Mouse (Mus musculus): ENCODE results near the gene Mafk. TPM values are rescaled to one million over a fixed set of nuclear protein-coding genes. Genes with fewer than 3 reads are reported as not detected.
"Not testable (repeated sequence)": the region's sequence is repeated elsewhere in the genome, so short reads cannot be mapped to it uniquely, and the experiment has no call there.

Mafk gene
- 19.4 TPM in 2 replicates for polyA plus RNA-seq (2015; fragmentation: Nextera tagmentation; extraction: Ambion mirVana)

DNA sequence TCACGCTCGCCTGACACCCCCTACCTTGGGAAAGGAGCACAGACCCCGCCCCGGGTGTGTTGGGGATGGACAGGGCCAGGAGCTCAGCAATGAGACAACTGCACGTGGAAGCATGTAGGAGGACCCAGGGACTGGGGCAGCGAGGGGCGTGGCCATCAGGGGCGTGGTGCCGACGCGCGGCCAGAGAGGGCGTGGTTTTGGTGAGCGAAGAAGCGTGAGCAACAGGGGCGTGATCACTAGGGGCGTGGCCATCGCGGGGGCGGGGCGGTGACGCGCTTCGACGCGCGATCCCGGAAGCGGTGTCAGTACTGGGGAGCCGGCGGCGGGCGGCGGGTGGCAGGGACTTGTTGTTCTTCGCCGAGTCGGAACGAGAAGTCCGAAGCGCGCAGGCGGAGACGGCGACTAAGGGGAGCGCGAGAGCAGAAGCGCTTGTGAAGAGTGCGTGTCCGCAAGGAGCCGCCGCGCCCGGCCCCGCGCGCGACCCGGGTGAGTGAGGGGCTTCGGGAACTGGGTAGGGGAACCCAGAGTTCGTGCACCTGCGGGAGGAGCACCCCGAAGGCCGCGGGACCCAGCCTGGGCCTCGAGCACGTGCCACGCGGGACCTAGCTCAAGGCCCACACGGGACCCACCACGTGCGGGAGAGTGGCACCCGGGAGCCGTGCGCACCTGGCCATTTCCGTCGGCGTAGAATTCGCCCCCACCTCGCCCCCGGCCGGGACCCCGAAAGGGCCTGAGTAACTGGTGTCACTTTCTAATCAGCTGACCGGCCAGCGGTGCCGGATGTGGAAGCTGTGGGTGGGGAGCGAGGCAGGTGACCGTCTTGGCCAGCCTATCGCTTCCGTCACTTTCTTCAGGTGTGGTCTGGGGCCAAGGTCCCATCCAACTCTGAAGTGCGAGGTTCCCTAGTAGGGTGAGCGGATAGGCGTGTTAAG is at the start of gene Mafk:
Gene Mafk (plus strand): TSS at position 287 of the 932 bp plus-strand sequence.
- Histone ChIP-seq H3K4me2 (replicated peaks; ENCODE audit: low read depth) (peak within 1 kb of the TSS; percentile 99), H3K9me3 (ENCODE audit: control insufficient read depth, low read length) (no peaks in the 10 kb centered on the region), H3K27me3 (ENCODE audit: control insufficient read depth, insufficient read depth, low read length) (no peaks in the 10 kb centered on the region), H3K27ac (replicated peaks) (peak within 1 kb of the TSS; percentile 98), H3K4me1 (replicated peaks; ENCODE audit: control insufficient read depth, insufficient read depth) (peaks cover 19% of the 10 kb centered on the region; the same call in 1 of the 2 replicates), H3K4me3 (ENCODE audit: low read depth, low read length) (peak within 1 kb of the TSS; percentile 84), H3K9ac (ENCODE audit: low read length) (peak within 1 kb of the TSS; percentile 95), H3K36me3 (ENCODE audit: control insufficient read depth, insufficient read depth, low read length) (no peaks in the 10 kb centered on the region)
- ATAC-seq (ENCODE audit: low FRiP score, low TSS enrichment) = peak; percentile 81
- TF ChIP-seq CTCF (IDR thresholded peaks at IDR 0.05; ENCODE audit: low read depth) (peak; percentile 50), EP300 (optimal IDR thresholded peaks at IDR 0.05) (no peak)
- WGBS = under 1% methylated on average over 90 of the region's 92 CpGs
- DNase-seq (ENCODE audit: low spot score) = peak; percentile 99

DNA sequence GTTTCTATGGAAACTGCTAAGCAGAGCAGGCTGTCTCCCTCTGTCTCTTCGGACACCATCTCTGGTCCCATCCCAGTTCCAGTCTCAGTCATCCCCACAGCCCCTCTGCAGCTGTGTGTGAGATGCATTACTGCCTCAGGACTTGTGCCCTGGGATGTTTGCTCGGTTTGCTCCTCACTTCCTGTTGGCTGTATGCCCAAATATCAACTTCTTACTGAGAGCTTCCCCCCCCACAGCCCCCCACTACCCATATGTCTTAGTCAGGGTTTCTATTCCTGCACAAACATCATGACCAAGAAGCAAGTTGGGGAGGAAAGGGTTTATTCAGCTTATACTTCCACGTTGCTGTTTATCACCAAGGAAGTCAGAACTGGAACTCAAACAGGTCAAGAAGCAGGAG is 48.7 kb upstream of the Mafk start:
- not testable (repeated sequence) for H3K9ac ChIP-seq (ENCODE audit: low read length); H3K27ac ChIP-seq (replicated peaks); H3K4me2 ChIP-seq (replicated peaks; ENCODE audit: low read depth); ATAC-seq (ENCODE audit: low FRiP score, low TSS enrichment); H3K9me3 ChIP-seq (ENCODE audit: control insufficient read depth, low read length); H3K4me3 ChIP-seq (ENCODE audit: low read depth, low read length); H3K36me3 ChIP-seq (ENCODE audit: control insufficient read depth, insufficient read depth, low read length); H3K4me1 ChIP-seq (replicated peaks; ENCODE audit: control insufficient read depth, insufficient read depth); H3K27me3 ChIP-seq (ENCODE audit: control insufficient read depth, insufficient read depth, low read length); DNase-seq (ENCODE audit: low spot score)
- 28% methylated on average over 3 of the region's 3 CpGs for WGBS

DNA sequence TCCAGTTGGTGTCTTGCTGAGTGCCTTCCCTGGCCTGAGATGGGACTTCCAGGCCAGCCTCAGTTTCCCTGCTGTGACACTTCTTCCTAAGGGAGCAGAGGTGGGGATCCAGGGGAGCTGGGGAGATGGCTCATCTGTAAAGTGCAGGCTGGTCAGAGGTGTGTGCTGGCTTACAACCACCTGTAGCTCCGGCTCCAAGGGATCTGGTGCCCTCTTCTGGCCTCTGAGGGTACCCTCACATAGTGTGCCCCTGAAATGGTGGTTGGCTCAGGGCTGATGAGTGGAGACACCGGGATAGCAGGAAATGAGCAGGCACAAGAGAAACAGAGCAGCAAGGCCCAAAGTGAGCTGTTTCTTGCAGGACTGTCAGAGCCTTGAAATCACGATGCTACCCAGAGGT is 45.5 kb upstream of the Mafk start:
- peak; percentile 85 for ATAC-seq (ENCODE audit: low FRiP score, low TSS enrichment)
- WGBS = 4% methylated on average over 3 of the region's 3 CpGs

DNA sequence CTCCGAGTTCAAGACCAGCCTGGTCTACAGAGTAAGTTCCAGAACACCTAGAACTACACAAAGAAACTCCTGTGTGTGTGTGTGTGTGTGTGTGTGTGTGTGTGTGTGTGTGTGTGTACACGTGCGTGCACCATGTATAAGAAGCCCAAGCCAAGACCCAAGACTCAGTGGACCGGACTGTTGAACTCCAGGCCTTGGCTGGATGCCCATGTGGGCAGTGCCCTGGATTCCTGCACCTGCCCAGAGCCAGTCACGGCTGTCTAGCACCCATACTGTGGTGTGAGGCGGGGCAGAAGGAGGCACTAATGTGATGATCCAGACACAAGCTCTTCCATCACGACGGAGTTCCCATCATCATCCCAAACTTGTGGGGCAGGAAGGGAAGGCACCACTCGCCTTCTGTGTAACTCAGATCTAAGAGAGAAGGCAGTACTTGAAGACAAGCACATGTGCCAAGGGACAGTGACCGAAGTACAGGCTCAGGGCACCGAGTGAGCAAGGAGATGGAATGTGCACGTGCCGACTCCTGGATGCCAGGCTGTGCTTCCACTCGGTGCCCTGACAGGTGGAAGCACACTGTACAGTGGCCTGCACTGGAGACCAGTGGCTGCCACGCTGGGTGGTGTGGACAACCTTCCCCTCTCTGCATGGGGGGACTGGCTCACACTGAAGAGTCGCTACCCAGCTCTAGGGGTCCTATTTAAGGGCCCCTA is 41.7 kb upstream of the Mafk start:
- Histone ChIP-seq H3K4me2 (replicated peaks; ENCODE audit: low read depth) (no peak overlapping the region), H3K36me3 (ENCODE audit: control insufficient read depth, insufficient read depth, low read length) (peaks cover 8% of the 10 kb centered on the region), H3K27me3 (ENCODE audit: control insufficient read depth, insufficient read depth, low read length) (no peaks in the 10 kb centered on the region), H3K4me1 (replicated peaks; ENCODE audit: control insufficient read depth, insufficient read depth) (no peaks in the 10 kb centered on the region), H3K9me3 (ENCODE audit: control insufficient read depth, low read length) (no peaks in the 10 kb centered on the region), H3K4me3 (ENCODE audit: low read depth, low read length) (no peak overlapping the region), H3K27ac (replicated peaks) (no peak overlapping the region), H3K9ac (ENCODE audit: low read length) (no peak overlapping the region)
- no peak for TF ChIP-seq EP300 (optimal IDR thresholded peaks at IDR 0.05)
- no peak for TF ChIP-seq CTCF (IDR thresholded peaks at IDR 0.05; ENCODE audit: low read depth)
- no peak for ATAC-seq (ENCODE audit: low FRiP score, low TSS enrichment)
- WGBS = 81% methylated on average over 16 of the region's 16 CpGs
- DNase-seq (ENCODE audit: low spot score) = peak; percentile 46

More for the DNA sequence above, 45.5 kb upstream of the Mafk start:
- Histone ChIP-seq H3K27ac (replicated peaks) (no peak overlapping the region), H3K4me1 (replicated peaks; ENCODE audit: control insufficient read depth, insufficient read depth) (no peaks in the 10 kb centered on the region), H3K27me3 (ENCODE audit: control insufficient read depth, insufficient read depth, low read length) (no peaks in the 10 kb centered on the region), H3K36me3 (ENCODE audit: control insufficient read depth, insufficient read depth, low read length) (peaks cover under 1% of the 10 kb centered on the region), H3K9ac (ENCODE audit: low read length) (no peak overlapping the region), H3K9me3 (ENCODE audit: control insufficient read depth, low read length) (no peaks in the 10 kb centered on the region), H3K4me2 (replicated peaks; ENCODE audit: low read depth) (no peak overlapping the region), H3K4me3 (ENCODE audit: low read depth, low read length) (no peak overlapping the region)
- TF ChIP-seq EP300 (optimal IDR thresholded peaks at IDR 0.05) (no peak), CTCF (IDR thresholded peaks at IDR 0.05; ENCODE audit: low read depth) (peak; percentile 92)
- DNase-seq (ENCODE audit: low spot score) = peak; percentile 80

DNA sequence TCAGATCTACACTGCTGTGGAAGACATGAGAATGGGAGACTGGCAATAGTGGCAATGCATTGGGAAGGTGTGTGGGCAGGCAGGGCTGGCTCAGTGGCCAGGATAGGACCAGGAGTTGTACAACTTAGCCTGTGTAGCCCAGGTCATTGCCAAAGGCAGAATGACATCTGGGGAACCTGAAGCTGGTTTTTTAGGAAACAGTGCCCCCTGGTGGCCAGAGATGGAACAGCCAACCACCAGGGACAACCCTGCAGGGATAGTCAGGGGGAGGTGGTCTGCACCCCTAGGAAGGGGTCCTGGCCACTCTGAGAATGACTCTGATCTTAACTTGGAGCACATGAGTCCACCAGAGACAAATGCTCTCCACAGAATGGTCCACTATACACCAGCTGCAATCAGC is 40.8 kb upstream of the Mafk start:
- TF ChIP-seq CTCF (IDR thresholded peaks at IDR 0.05; ENCODE audit: low read depth) (peak; percentile 95), EP300 (optimal IDR thresholded peaks at IDR 0.05) (no peak)

More for the DNA sequence above, 40.8 kb upstream of the Mafk start:
- peak; percentile 75 for DNase-seq (ENCODE audit: low spot score)
- Histone ChIP-seq H3K4me3 (ENCODE audit: low read depth, low read length) (no peak overlapping the region), H3K36me3 (ENCODE audit: control insufficient read depth, insufficient read depth, low read length) (peaks cover 8% of the 10 kb centered on the region), H3K4me1 (replicated peaks; ENCODE audit: control insufficient read depth, insufficient read depth) (no peaks in the 10 kb centered on the region), H3K4me2 (replicated peaks; ENCODE audit: low read depth) (no peak overlapping the region), H3K9ac (ENCODE audit: low read length) (no peak overlapping the region), H3K27me3 (ENCODE audit: control insufficient read depth, insufficient read depth, low read length) (no peaks in the 10 kb centered on the region), H3K27ac (replicated peaks) (no peak overlapping the region), H3K9me3 (ENCODE audit: control insufficient read depth, low read length) (no peaks in the 10 kb centered on the region)
- ATAC-seq (ENCODE audit: low FRiP score, low TSS enrichment) = no peak

Measured in stomach, postnatal 0 days (tissue).